Mouse (Mus musculus) activated CD4-positive, CD25-positive, alpha-beta regulatory T cell, adult 4 months (primary cell): ENCODE data around the gene Ngdn. TPM values are rescaled to one million over a fixed set of nuclear protein-coding genes. Genes with fewer than 3 reads are reported as not detected.

Experiments used
- ATAC-seq: one replicate; pipeline ENCODE4 v1.8.0; 2017
- polyA plus RNA-seq, 2 experiments: library from polyadenylated mRNA; unstranded; fragments of 100-300 nt; shearing (Covaris generic); gene quantifications; one replicate each; pipeline ENCODE4 v1.2.1; 2017

Gene Ngdn
- polyA plus RNA-seq, 2 experiments from 2014 or later, result 158 to 174 TPM

GRCm38 (mm10) chr14:55000814-55001213 lies 14.4 kb upstream of the Ngdn start:
- ATAC-seq, result no peak

GRCm38 (mm10) chr14:55001446-55001845 lies 13.8 kb upstream of the Ngdn start:
- no peak for ATAC-seq

GRCm38 (mm10) chr14:55001938-55002686 lies 13.1 kb upstream of the Ngdn start:
- no peak for ATAC-seq

- ATAC-seq, result no peak
Observed at GRCm38 (mm10) chr14:55002687-55003120, 12.6 kb upstream of the Ngdn start.

- ATAC-seq, result no peak
Observed at GRCm38 (mm10) chr14:55003878-55004855, 11.1 kb upstream of the Ngdn start.

GRCm38 (mm10) chr14:55005506-55005905 lies 9.7 kb upstream of the Ngdn start:
- ATAC-seq, result no peak

- ATAC-seq, result no peak
Observed at GRCm38 (mm10) chr14:55005967-55006366, 9.3 kb upstream of the Ngdn start.

GRCm38 (mm10) chr14:55006541-55006940 lies 8.7 kb upstream of the Ngdn start:
- ATAC-seq, result no peak

- ATAC-seq, result no peak
Observed at GRCm38 (mm10) chr14:55007120-55007908, 7.9 kb upstream of the Ngdn start.

- ATAC-seq, result no peak
Observed at GRCm38 (mm10) chr14:55008417-55008816, 6.8 kb upstream of the Ngdn start.

- ATAC-seq, result no peak
Observed at GRCm38 (mm10) chr14:55011116-55011515, 4.1 kb upstream of the Ngdn start.

GRCm38 (mm10) chr14:55014591-55014990 lies 663 bp upstream of the Ngdn start:
- peak; percentile 3 for ATAC-seq

GRCm38 (mm10) chr14:55015767-55016111 lies 485 bp downstream of the Ngdn start:
- ATAC-seq, result no peak

- no peak for ATAC-seq
Observed at GRCm38 (mm10) chr14:55016876-55017275, 1.6 kb downstream of the Ngdn start.

GRCm38 (mm10) chr14:55020394-55020793 lies 5.1 kb downstream of the Ngdn start:
- no peak for ATAC-seq

GRCm38 (mm10) chr14:55023011-55023410 lies 7.8 kb downstream of the Ngdn start:
- ATAC-seq, result no peak

GRCm38 (mm10) chr14:55024236-55024635 lies 9.0 kb downstream of the Ngdn start:
- ATAC-seq, result peak; percentile 36

GRCm38 (mm10) chr14:55025527-55025926 lies 10.3 kb downstream of the Ngdn start:
- ATAC-seq, result peak; percentile 49

GRCm38 (mm10) chr14:55027251-55027650 lies 12.0 kb downstream of the Ngdn start:
- no peak for ATAC-seq

- no peak for ATAC-seq
Observed at GRCm38 (mm10) chr14:55027653-55028052, 12.4 kb downstream of the Ngdn start.

- no peak for ATAC-seq
Observed at GRCm38 (mm10) chr14:55028333-55028835, 13.1 kb downstream of the Ngdn start.

GRCm38 (mm10) chr14:55029034-55029698 lies 13.9 kb downstream of the Ngdn start:
- ATAC-seq, result no peak
